Mouse (Mus musculus): ENCODE measurements around the gene Bco2. TPM values are rescaled to one million over a fixed set of nuclear protein-coding genes. Genes with fewer than 3 reads are reported as not detected.
A peak's percentile ranks its signal among the peaks of the same experiment; 100 is the strongest.

Bco2 gene
- polyA plus RNA-seq, 1 experiment from 2014 or later, result 0.12 TPM

- ATAC-seq (replicated peaks; ENCODE audit: low FRiP score), result no peak
These were observed 32.0 kb upstream of the Bco2 start for GRCm38 (mm10) chr9:50586955-50587354.

GRCm38 (mm10) chr9:50585145-50585818 lies 30.3 kb upstream of the Bco2 start:
- no peak overlapping the region for H3K27ac ChIP-seq
- H3K9me3 ChIP-seq (replicated peaks), result no peaks in the 10 kb centered on the region
- H3K4me3 ChIP-seq (replicated peaks), result no peak overlapping the region
- H3K4me1 ChIP-seq, result no peaks in the 10 kb centered on the region
- no peaks in the 10 kb centered on the region for H3K27me3 ChIP-seq
- WGBS, result 71% methylated on average over 6 of the region's 6 CpGs
- H3K9ac ChIP-seq, result no peak overlapping the region
- no peak for ATAC-seq (replicated peaks; ENCODE audit: low FRiP score)
- H3K36me3 ChIP-seq, result no peaks in the 10 kb centered on the region
- H3K4me2 ChIP-seq, result no peak overlapping the region

More at GRCm38 (mm10) chr9:50586955-50587354, 32.0 kb upstream of the Bco2 start:
- no peak overlapping the region for H3K4me3 ChIP-seq (replicated peaks)
- no peak overlapping the region for H3K27ac ChIP-seq
- WGBS, result 73% methylated on average over 4 of the region's 4 CpGs
- no peaks in the 10 kb centered on the region for H3K4me1 ChIP-seq
- H3K36me3 ChIP-seq, result no peaks in the 10 kb centered on the region
- no peak overlapping the region for H3K9ac ChIP-seq
- H3K27me3 ChIP-seq, result no peaks in the 10 kb centered on the region
- no peaks in the 10 kb centered on the region for H3K9me3 ChIP-seq (replicated peaks)
- H3K4me2 ChIP-seq, result no peak overlapping the region

GRCm38 (mm10) chr9:50580370-50580769 lies 25.4 kb upstream of the Bco2 start:
- H3K27me3 ChIP-seq, result no peaks in the 10 kb centered on the region
- H3K4me3 ChIP-seq (replicated peaks), result no peak overlapping the region
- no peak overlapping the region for H3K4me2 ChIP-seq
- H3K9me3 ChIP-seq (replicated peaks), result no peaks in the 10 kb centered on the region
- H3K4me1 ChIP-seq, result no peaks in the 10 kb centered on the region
- no peak overlapping the region for H3K27ac ChIP-seq
- ATAC-seq (replicated peaks; ENCODE audit: low FRiP score), result no peak
- no peaks in the 10 kb centered on the region for H3K36me3 ChIP-seq
- 37% methylated on average over 4 of the region's 4 CpGs for WGBS
- no peak overlapping the region for H3K9ac ChIP-seq

GRCm38 (mm10) chr9:50569599-50570525 lies 14.9 kb upstream of the Bco2 start:
- Histone ChIP-seq H3K4me3 (replicated peaks) (no peak overlapping the region), H3K36me3 (no peaks in the 10 kb centered on the region), H3K4me2 (no peak overlapping the region), H3K4me1 (no peaks in the 10 kb centered on the region), H3K9me3 (replicated peaks) (no peaks in the 10 kb centered on the region), H3K27ac (no peak overlapping the region), H3K27me3 (no peaks in the 10 kb centered on the region), H3K9ac (no peak overlapping the region)
- WGBS, result 84% methylated on average over 10 of the region's 10 CpGs
- ATAC-seq (replicated peaks; ENCODE audit: low FRiP score), result no peak

GRCm38 (mm10) chr9:50567881-50568280 lies 12.9 kb upstream of the Bco2 start:
- H3K4me2 ChIP-seq, result no peak overlapping the region
- no peaks in the 10 kb centered on the region for H3K4me1 ChIP-seq
- no peaks in the 10 kb centered on the region for H3K36me3 ChIP-seq
- H3K9ac ChIP-seq, result no peak overlapping the region
- H3K27me3 ChIP-seq, result no peaks in the 10 kb centered on the region
- no peak overlapping the region for H3K4me3 ChIP-seq (replicated peaks)
- H3K9me3 ChIP-seq (replicated peaks), result no peaks in the 10 kb centered on the region
- ATAC-seq (replicated peaks; ENCODE audit: low FRiP score), result no peak
- 95% methylated on average over 2 of the region's 2 CpGs for WGBS
- no peak overlapping the region for H3K27ac ChIP-seq

GRCm38 (mm10) chr9:50567372-50567771 lies 12.4 kb upstream of the Bco2 start:
- no peak overlapping the region for H3K4me2 ChIP-seq
- H3K36me3 ChIP-seq, result no peaks in the 10 kb centered on the region
- no peak overlapping the region for H3K27ac ChIP-seq
- H3K4me1 ChIP-seq, result no peaks in the 10 kb centered on the region
- no peak overlapping the region for H3K4me3 ChIP-seq (replicated peaks)
- H3K27me3 ChIP-seq, result no peaks in the 10 kb centered on the region
- no peaks in the 10 kb centered on the region for H3K9me3 ChIP-seq (replicated peaks)
- no peak for ATAC-seq (replicated peaks; ENCODE audit: low FRiP score)
- WGBS, result 87% methylated on average over 4 of the region's 4 CpGs
- no peak overlapping the region for H3K9ac ChIP-seq

- H3K4me2 ChIP-seq, result no peak overlapping the region
- H3K4me3 ChIP-seq (replicated peaks), result no peak overlapping the region
- H3K9me3 ChIP-seq (replicated peaks), result no peaks in the 10 kb centered on the region
- 78% methylated on average over 4 of the region's 4 CpGs for WGBS
- H3K4me1 ChIP-seq, result no peaks in the 10 kb centered on the region
- H3K9ac ChIP-seq, result no peak overlapping the region
- no peak overlapping the region for H3K27ac ChIP-seq
- no peak for ATAC-seq (replicated peaks; ENCODE audit: low FRiP score)
- H3K27me3 ChIP-seq, result no peaks in the 10 kb centered on the region
- H3K36me3 ChIP-seq, result no peaks in the 10 kb centered on the region
These were observed 11.0 kb upstream of the Bco2 start for GRCm38 (mm10) chr9:50565940-50566339.

GRCm38 (mm10) chr9:50565173-50565572 lies 10.2 kb upstream of the Bco2 start:
- no peak overlapping the region for H3K4me3 ChIP-seq (replicated peaks)
- H3K4me2 ChIP-seq, result no peak overlapping the region
- no peaks in the 10 kb centered on the region for H3K36me3 ChIP-seq
- no peak for ATAC-seq (replicated peaks; ENCODE audit: low FRiP score)
- no peak overlapping the region for H3K9ac ChIP-seq
- WGBS, result 81% methylated on average over 7 of the region's 7 CpGs
- H3K27me3 ChIP-seq, result no peaks in the 10 kb centered on the region
- no peak overlapping the region for H3K27ac ChIP-seq
- H3K4me1 ChIP-seq, result no peaks in the 10 kb centered on the region
- no peaks in the 10 kb centered on the region for H3K9me3 ChIP-seq (replicated peaks)

GRCm38 (mm10) chr9:50561918-50562360 lies 7.0 kb upstream of the Bco2 start:
- Histone ChIP-seq H3K36me3 (no peaks in the 10 kb centered on the region), H3K9ac (no peak overlapping the region), H3K27ac (no peak overlapping the region), H3K9me3 (replicated peaks) (no peaks in the 10 kb centered on the region), H3K4me2 (no peak overlapping the region), H3K4me3 (replicated peaks) (no peak overlapping the region), H3K27me3 (no peaks in the 10 kb centered on the region), H3K4me1 (no peaks in the 10 kb centered on the region)
- no peak for ATAC-seq (replicated peaks; ENCODE audit: low FRiP score)
- 80% methylated on average over 2 of the region's 2 CpGs for WGBS

GRCm38 (mm10) chr9:50561145-50561917 lies 6.3 kb upstream of the Bco2 start, which contains the start of gene Tex12:
Tex12 (minus strand) TSS chr9:50561325.
- no peak for ATAC-seq (replicated peaks; ENCODE audit: low FRiP score)
- 89% methylated on average over 38 of the region's 38 CpGs for WGBS
- no peak within 1 kb of the TSS for H3K4me2 ChIP-seq

GRCm38 (mm10) chr9:50554241-50555093 lies 514 bp downstream of the Bco2 start, which contains the start of gene Il18:
Il18 (plus strand) TSS chr9:50554827.
- no peak within 1 kb of the TSS for H3K4me3 ChIP-seq (replicated peaks)

More at GRCm38 (mm10) chr9:50561145-50561917, 6.3 kb upstream of the Bco2 start, which contains the start of gene Tex12:
- no peaks in the 10 kb centered on the region for H3K4me1 ChIP-seq
- no peaks in the 10 kb centered on the region for H3K9me3 ChIP-seq (replicated peaks)
- H3K9ac ChIP-seq, result no peak within 1 kb of the TSS
- H3K4me3 ChIP-seq (replicated peaks), result no peak within 1 kb of the TSS
- no peaks in the 10 kb centered on the region for H3K27me3 ChIP-seq
- H3K36me3 ChIP-seq, result no peaks in the 10 kb centered on the region
- no peak within 1 kb of the TSS for H3K27ac ChIP-seq

More at GRCm38 (mm10) chr9:50554241-50555093, 514 bp downstream of the Bco2 start, which contains the start of gene Il18:
- H3K4me1 ChIP-seq, result no peaks in the 10 kb centered on the region
- H3K36me3 ChIP-seq, result no peaks in the 10 kb centered on the region
- no peaks in the 10 kb centered on the region for H3K9me3 ChIP-seq (replicated peaks)
- no peak within 1 kb of the TSS for H3K27ac ChIP-seq
- no peak within 1 kb of the TSS for H3K9ac ChIP-seq
- ATAC-seq (replicated peaks; ENCODE audit: low FRiP score), result no peak
- no peaks in the 10 kb centered on the region for H3K27me3 ChIP-seq
- H3K4me2 ChIP-seq, result peak within 1 kb of the TSS; percentile 33; the same call in 1 of the 2 replicates
- whole genome bisulfite sequencing, result 32% methylated on average over 12 of the region's 12 CpGs
